Mouse (Mus musculus) B cell, adult 62 days (primary cell): Measurements from ENCODE around the gene E030025P04Rik. TPM values are rescaled to one million over a fixed set of nuclear protein-coding genes. Genes with fewer than 3 reads are reported as not detected.

ENCODE experiments used
- total RNA-seq: library from RNA; stranded (reverse); gene quantifications from 4 replicates; pipeline ENCODE4 v1.2.4, GENCODE M21; 2023

E030025P04Rik gene
- total RNA-seq = not detected in 4 replicates

DNA sequence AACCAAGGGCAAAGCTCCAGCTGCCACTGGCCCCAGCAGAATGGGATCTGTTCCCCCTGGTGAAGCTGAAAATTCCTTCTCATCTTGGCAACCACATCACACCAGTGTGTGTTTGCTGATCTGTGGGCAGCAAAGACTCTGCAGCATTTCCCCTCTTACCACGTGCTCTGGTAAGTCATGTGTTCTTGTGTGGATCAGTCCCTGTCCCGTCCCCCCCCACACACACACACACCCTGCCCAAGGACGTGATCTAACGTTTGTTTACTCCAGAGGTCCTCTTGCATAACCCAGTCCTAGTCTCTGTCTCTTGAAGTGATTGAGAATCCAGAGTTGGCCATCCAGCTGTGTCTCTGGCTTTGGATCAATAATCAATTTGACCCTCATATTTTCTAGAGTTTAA, at the start of gene E030025P04Rik:
E030025P04Rik (minus strand) TSS at position 134 of the 400 bp plus-strand sequence.

Other genes starting within 250 kb of the E030025P04Rik start
- 0.30 to 0.64 TPM (median 0.45 TPM) in 4 replicates for gene Axin2, start 224.0 kb downstream of the E030025P04Rik start, total RNA-seq
- gene Rgs9, start 153.8 kb upstream of the E030025P04Rik start, total RNA-seq = 0.20 to 0.94 TPM (median 0.54 TPM) in 4 replicates
- gene Gna13, start 218.5 kb upstream of the E030025P04Rik start, total RNA-seq = 154 to 171 TPM (median 168 TPM) in 4 replicates